Mouse (Mus musculus): Measurements from ENCODE around the gene Dgcr2. TPM values are rescaled to one million over a fixed set of nuclear protein-coding genes. Genes with fewer than 3 reads are reported as not detected.

The Dgcr2 gene
- polyA plus RNA-seq, 1 experiment from 2014 or later = 108 TPM

DNA sequence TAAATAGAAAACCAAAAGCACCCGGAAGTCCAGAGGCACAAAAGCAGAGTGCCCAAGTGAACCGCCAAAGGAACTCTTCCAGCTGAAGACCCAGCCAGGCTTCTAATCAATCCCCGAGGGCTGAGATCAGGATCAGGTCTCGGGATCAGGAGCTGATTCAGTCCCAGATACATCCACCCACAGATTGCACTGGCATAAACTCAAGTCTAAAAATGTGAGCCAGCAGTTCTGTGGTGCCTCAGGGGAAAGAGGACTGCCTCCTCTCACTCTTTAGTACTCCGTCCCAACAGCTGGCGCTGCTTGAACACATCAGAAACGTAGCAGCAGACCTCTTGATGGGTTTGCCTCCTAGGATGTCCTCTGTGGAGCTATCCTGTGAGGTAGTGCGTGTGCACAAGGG is 81.8 kb downstream of the Dgcr2 start:
- no peak for ATAC-seq (ENCODE audit: low FRiP score, low read depth)
- Histone ChIP-seq H3K4me1 (peaks cover 12% of the 10 kb centered on the region; the same call in 1 of the 2 replicates), H3K27me3 (peaks cover 75% of the 10 kb centered on the region), H3K9me3 (no peaks in the 10 kb centered on the region), H3K9ac (replicated peaks) (no peak overlapping the region), H3K36me3 (no peaks in the 10 kb centered on the region), H3K4me3 (no peak overlapping the region), H3K27ac (replicated peaks) (no peak overlapping the region), H3K4me2 (replicated peaks) (no peak overlapping the region)
- 87% methylated on average over 8 of the region's 8 CpGs for WGBS

GRCm38 (mm10) chr16:17815411-17816402 is 82.7 kb downstream of the Dgcr2 start:
- no peak overlapping the region for H3K27ac ChIP-seq (replicated peaks)
- peaks cover 79% of the 10 kb centered on the region for H3K27me3 ChIP-seq
- 1% methylated on average over 63 of the region's 63 CpGs for WGBS

DNA sequence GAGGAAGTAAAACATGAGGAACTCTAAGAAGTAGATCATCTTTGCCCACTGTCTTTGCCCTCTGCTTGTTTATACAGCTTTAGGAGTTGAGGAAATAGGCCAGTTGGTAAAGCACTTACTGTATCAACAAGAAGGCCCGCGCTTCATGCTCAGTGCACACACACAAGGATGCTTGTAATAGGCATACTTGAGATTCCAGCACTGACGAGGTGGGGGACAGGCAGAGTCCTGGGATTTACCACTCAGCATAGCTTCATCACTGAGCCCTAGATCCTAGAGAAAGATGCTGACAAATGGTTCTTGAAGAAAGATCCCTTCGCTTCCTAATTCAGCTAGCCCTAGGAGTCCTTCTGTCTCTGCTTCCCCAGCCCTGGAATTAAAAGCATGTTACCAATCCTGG is 85.2 kb downstream of the Dgcr2 start:
- peaks cover 89% of the 10 kb centered on the region for H3K27me3 ChIP-seq
- H3K9me3 ChIP-seq = no peaks in the 10 kb centered on the region
- no peaks in the 10 kb centered on the region for H3K36me3 ChIP-seq
- H3K9ac ChIP-seq (replicated peaks) = no peak overlapping the region
- no peak overlapping the region for H3K4me3 ChIP-seq
- no peak overlapping the region for H3K4me2 ChIP-seq (replicated peaks)
- H3K4me1 ChIP-seq = peaks cover 20% of the 10 kb centered on the region
- WGBS = 59% methylated on average over 4 of the region's 4 CpGs
- no peak for ATAC-seq (ENCODE audit: low FRiP score, low read depth)
- H3K27ac ChIP-seq (replicated peaks) = no peak overlapping the region

More at GRCm38 (mm10) chr16:17815411-17816402, 82.7 kb downstream of the Dgcr2 start:
- peak overlapping the region; percentile 71 for H3K9ac ChIP-seq (replicated peaks)
- H3K36me3 ChIP-seq = no peaks in the 10 kb centered on the region
- H3K9me3 ChIP-seq = no peaks in the 10 kb centered on the region
- H3K4me2 ChIP-seq (replicated peaks) = peak overlapping the region; percentile 88
- peaks cover 12% of the 10 kb centered on the region; the same call in 1 of the 2 replicates for H3K4me1 ChIP-seq
- H3K4me3 ChIP-seq = peak overlapping the region; percentile 54
- ATAC-seq (ENCODE audit: low FRiP score, low read depth) = peak; percentile 80

- H3K27ac ChIP-seq (replicated peaks) = no peak overlapping the region
- peaks cover 89% of the 10 kb centered on the region for H3K27me3 ChIP-seq
- H3K4me2 ChIP-seq (replicated peaks) = no peak overlapping the region
- H3K36me3 ChIP-seq = no peaks in the 10 kb centered on the region
- peaks cover 25% of the 10 kb centered on the region for H3K4me1 ChIP-seq
- no peaks in the 10 kb centered on the region for H3K9me3 ChIP-seq
- no peak overlapping the region for H3K9ac ChIP-seq (replicated peaks)
- WGBS = 6% methylated on average over 5 of the region's 5 CpGs
- no peak overlapping the region for H3K4me3 ChIP-seq
- no peak for ATAC-seq (ENCODE audit: low FRiP score, low read depth)
These were observed 86.2 kb downstream of the Dgcr2 start for GRCm38 (mm10) chr16:17812120-17812519.

GRCm38 (mm10) chr16:17809711-17810110 is 88.7 kb downstream of the Dgcr2 start:
- H3K4me1 ChIP-seq = peaks cover 26% of the 10 kb centered on the region
- H3K36me3 ChIP-seq = no peaks in the 10 kb centered on the region
- H3K4me3 ChIP-seq = no peak overlapping the region
- ATAC-seq (ENCODE audit: low FRiP score, low read depth) = no peak
- no peaks in the 10 kb centered on the region for H3K9me3 ChIP-seq
- WGBS = 34% methylated on average over 7 of the region's 7 CpGs
- H3K27me3 ChIP-seq = peaks cover 89% of the 10 kb centered on the region
- H3K9ac ChIP-seq (replicated peaks) = no peak overlapping the region; the same call in 1 of the 2 replicates
- 0 out of 2 replicates have a peak overlapping the region, but pooled peaks have one; percentile 3 for H3K27ac ChIP-seq (replicated peaks)
- no peak overlapping the region for H3K4me2 ChIP-seq (replicated peaks)

DNA sequence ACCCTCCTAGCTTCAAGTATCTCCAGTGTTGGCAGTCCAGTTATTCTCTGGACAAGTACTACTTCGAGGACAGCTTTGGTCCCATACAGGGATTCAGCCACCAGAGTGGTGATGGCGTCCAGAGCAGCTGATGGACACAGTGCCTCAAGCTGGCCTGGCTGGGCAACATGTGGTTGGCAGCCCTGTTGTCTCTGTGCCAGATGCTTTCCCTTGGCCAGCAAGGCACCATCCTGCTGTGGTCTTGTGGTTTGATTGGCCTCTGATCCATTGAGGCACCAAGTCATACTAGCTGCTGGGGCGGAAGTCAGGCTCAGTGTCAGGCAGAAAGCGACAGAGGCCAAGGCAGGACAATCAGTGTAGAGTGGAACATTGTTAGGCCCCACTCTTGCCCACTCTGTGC is 89.2 kb downstream of the Dgcr2 start:
- Histone ChIP-seq H3K27ac (replicated peaks) (no peak overlapping the region), H3K4me2 (replicated peaks) (no peak overlapping the region), H3K9me3 (no peaks in the 10 kb centered on the region), H3K4me3 (no peak overlapping the region), H3K9ac (replicated peaks) (no peak overlapping the region), H3K4me1 (peaks cover 32% of the 10 kb centered on the region), H3K36me3 (no peaks in the 10 kb centered on the region), H3K27me3 (peaks cover 89% of the 10 kb centered on the region)
- ATAC-seq (ENCODE audit: low FRiP score, low read depth) = no peak
- WGBS = 83% methylated on average over 4 of the region's 4 CpGs

GRCm38 (mm10) chr16:17807192-17808009 is 91.0 kb downstream of the Dgcr2 start:
- H3K4me2 ChIP-seq (replicated peaks) = peak overlapping the region; percentile 98
- peak overlapping the region; percentile 77 for H3K27ac ChIP-seq (replicated peaks)
- peaks cover 89% of the 10 kb centered on the region for H3K27me3 ChIP-seq
- no peaks in the 10 kb centered on the region for H3K9me3 ChIP-seq
- peak; percentile 88 for ATAC-seq (ENCODE audit: low FRiP score, low read depth)
- peak overlapping the region; percentile 65 for H3K4me3 ChIP-seq
- WGBS = 3% methylated on average over 66 of the region's 73 CpGs
- H3K4me1 ChIP-seq = peaks cover 50% of the 10 kb centered on the region
- H3K9ac ChIP-seq (replicated peaks) = peak overlapping the region; percentile 93
- no peaks in the 10 kb centered on the region for H3K36me3 ChIP-seq

DNA sequence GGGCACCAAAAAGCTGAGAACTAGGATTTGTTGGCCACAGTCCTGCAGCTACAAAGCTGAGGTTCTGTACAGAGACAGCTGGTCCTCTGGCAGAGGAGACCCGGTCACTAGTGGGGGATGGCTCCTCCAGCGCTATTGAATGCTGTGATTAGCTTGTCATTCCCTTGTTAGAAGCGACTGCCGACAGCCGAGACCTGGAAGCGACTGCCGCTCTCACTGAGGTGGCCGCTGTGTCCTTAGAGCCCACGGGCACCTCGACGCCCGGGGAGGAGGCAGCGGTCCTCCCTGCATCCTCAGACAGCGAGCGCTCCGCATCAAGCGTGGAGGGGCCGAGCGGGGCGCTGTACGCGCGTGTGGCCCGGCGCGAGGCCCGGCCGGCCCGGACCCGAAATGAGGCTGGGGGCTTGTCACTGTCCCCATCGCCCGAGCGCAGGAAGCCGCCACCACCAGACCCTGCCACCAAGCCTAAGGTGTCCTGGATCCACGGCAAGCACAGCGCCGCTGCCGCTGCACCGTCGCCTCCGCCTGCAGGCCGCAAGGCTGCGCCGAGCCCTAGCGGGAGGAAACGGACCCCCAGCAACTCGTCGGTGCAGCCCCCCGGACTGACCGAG is 91.7 kb downstream of the Dgcr2 start:
- peak overlapping the region; percentile 77 for H3K27ac ChIP-seq (replicated peaks)
- peaks cover 51% of the 10 kb centered on the region for H3K4me1 ChIP-seq
- no peaks in the 10 kb centered on the region for H3K36me3 ChIP-seq
- H3K4me3 ChIP-seq = peak overlapping the region; percentile 65
- 2% methylated on average over 38 of the region's 50 CpGs for WGBS
- peak overlapping the region; percentile 93 for H3K9ac ChIP-seq (replicated peaks)
- H3K4me2 ChIP-seq (replicated peaks) = peak overlapping the region; percentile 98
- H3K27me3 ChIP-seq = peaks cover 91% of the 10 kb centered on the region
- no peaks in the 10 kb centered on the region for H3K9me3 ChIP-seq
- peak; percentile 16 for ATAC-seq (ENCODE audit: low FRiP score, low read depth)

- Histone ChIP-seq H3K36me3 (no peaks in the 10 kb centered on the region), H3K27me3 (peaks cover 93% of the 10 kb centered on the region), H3K9me3 (no peaks in the 10 kb centered on the region), H3K4me1 (peaks cover 50% of the 10 kb centered on the region), H3K4me3 (peak overlapping the region; percentile 40), H3K4me2 (replicated peaks) (peak overlapping the region; percentile 62), H3K27ac (replicated peaks) (no peak overlapping the region), H3K9ac (replicated peaks) (0 out of 2 replicates have a peak overlapping the region, but pooled peaks have one; percentile 20)
- WGBS = 13% methylated on average over 7 of the region's 7 CpGs
- no peak for ATAC-seq (ENCODE audit: low FRiP score, low read depth)
These were observed 93.4 kb downstream of the Dgcr2 start for GRCm38 (mm10) chr16:17804982-17805381.

DNA sequence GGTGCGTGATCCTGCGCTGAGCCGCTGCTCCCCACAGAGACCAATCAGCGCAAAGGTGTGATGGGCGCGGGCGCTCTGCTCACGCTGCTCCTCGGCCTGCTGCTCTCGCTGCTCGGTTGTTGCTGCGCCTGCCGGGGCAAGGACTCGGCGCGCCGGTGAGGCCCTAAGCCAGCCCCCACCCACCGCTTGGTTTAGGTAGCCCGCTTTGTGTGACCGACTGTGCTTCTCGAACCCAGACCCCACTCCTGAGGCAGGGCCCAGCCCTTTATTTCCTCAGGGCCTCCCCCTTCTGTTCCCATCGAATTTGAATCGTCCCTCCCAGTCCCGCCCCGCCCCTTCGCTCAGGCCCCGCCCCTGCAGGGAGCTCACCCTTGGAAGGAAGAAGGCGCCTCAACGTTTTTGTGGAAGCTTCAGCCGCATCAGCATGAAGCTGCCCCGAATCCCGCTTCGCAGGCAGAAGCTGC is 93.9 kb downstream of the Dgcr2 start:
- 3% methylated on average over 33 of the region's 33 CpGs for WGBS
- peaks cover 93% of the 10 kb centered on the region for H3K27me3 ChIP-seq
- peaks cover 45% of the 10 kb centered on the region for H3K4me1 ChIP-seq
- H3K4me3 ChIP-seq = peak overlapping the region; percentile 40
- no peak for ATAC-seq (ENCODE audit: low FRiP score, low read depth)
- peak overlapping the region; percentile 62 for H3K4me2 ChIP-seq (replicated peaks)
- H3K9ac ChIP-seq (replicated peaks) = 0 out of 2 replicates have a peak overlapping the region, but pooled peaks have one; percentile 20
- no peaks in the 10 kb centered on the region for H3K36me3 ChIP-seq
- no peak overlapping the region for H3K27ac ChIP-seq (replicated peaks)
- H3K9me3 ChIP-seq = no peaks in the 10 kb centered on the region

GRCm38 (mm10) chr16:17803675-17804448 is 94.5 kb downstream of the Dgcr2 start:
- Histone ChIP-seq H3K4me1 (peaks cover 42% of the 10 kb centered on the region), H3K36me3 (no peaks in the 10 kb centered on the region), H3K4me3 (peak overlapping the region; percentile 40), H3K27ac (replicated peaks) (no peak overlapping the region), H3K9ac (replicated peaks) (0 out of 2 replicates have a peak overlapping the region, but pooled peaks have one; percentile 7), H3K9me3 (no peaks in the 10 kb centered on the region), H3K4me2 (replicated peaks) (peak overlapping the region; percentile 62), H3K27me3 (peaks cover 93% of the 10 kb centered on the region)
- WGBS = 8% methylated on average over 33 of the region's 33 CpGs
- ATAC-seq (ENCODE audit: low FRiP score, low read depth) = no peak

All from midbrain, embryonic 12.5 days (tissue).